Mouse (Mus musculus) gastrocnemius, adult 18-20 months (tissue): ENCODE results near the gene Rnasek. TPM values are rescaled to one million over a fixed set of nuclear protein-coding genes. Genes with fewer than 3 reads are reported as not detected.
A peak's percentile ranks its signal among the peaks of the same experiment; 100 is the strongest.

ENCODE experiments used
- DNase-seq: peaks from one replicate; pipeline ENCODE4 v3.0.0; 2021; ENCODE audit warnings: low spot score
- long read RNA-seq, 2 experiments: library from polyadenylated mRNA; stranded (forward); transcript quantifications; one replicate each; pipeline ENCODE4 v2.0.0; 2021
- total RNA-seq, 2 experiments: library from RNA; stranded (reverse); gene quantifications; 2 replicates each; pipeline ENCODE4 v1.2.3; 2021

The Rnasek gene
- 100 to 1,000 TPM; 120 to 133 TPM for total RNA-seq
- long read RNA-seq, experiment 1, transcript Rnasek-201 (3 exons, 611 nt) = minor isoform, 64 of 134 reads
- long read RNA-seq, experiment 1, transcript Rnasek-203 (2 exons, 465 nt) = major isoform, 68 of 134 reads
- long read RNA-seq, experiment 1, partial matches to known transcripts = 2 of 134 reads
- long read RNA-seq, experiment 1, other reads (novel, unspliced or antisense) = 0 of 134 reads
- long read RNA-seq, experiment 2, transcript Rnasek-201 (3 exons, 611 nt) = minor isoform, 46 of 100 reads
- long read RNA-seq, experiment 2, transcript Rnasek-203 (2 exons, 465 nt) = major isoform, 51 of 100 reads
- long read RNA-seq, experiment 2, partial matches to known transcripts = 2 of 100 reads
- long read RNA-seq, experiment 2, other reads (novel, unspliced or antisense) = 0 of 100 reads

GRCm38 (mm10) chr11:70239541-70240279 lies at the start of gene Rnasek, which contains the start of gene Gm21988:
TSS of gene Rnasek (minus strand) at chr11:70239842.
TSS of gene Gm21988 (minus strand) at chr11:70239830.
- peak; percentile 86 for DNase-seq

DNA sequence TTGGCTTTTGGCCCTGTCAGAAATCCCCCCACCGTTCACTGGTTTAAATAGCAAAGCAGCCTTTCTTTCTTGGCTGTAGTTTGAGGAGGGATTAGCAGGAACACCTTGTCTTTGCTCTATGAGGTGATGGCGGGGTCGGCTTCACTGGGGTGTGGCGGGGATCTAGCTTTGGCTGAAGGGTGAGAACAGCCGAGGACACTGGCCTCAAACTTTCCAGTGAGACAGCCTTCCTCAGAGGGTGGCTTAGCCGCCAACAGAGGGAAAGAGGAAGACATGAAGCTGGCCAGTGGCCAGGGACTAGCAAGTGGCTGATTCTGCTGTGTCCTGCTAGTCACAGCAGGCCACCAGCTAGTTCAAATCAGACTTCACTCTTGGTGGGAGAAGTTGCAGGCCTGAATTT lies 49.6 kb upstream of the Rnasek start:
- peak; percentile 51 for DNase-seq

- DNase-seq = no peak
Observed at GRCm38 (mm10) chr11:70288102-70288501, 48.5 kb upstream of the Rnasek start.

- DNase-seq = no peak
Observed at GRCm38 (mm10) chr11:70285686-70286085, 46.0 kb upstream of the Rnasek start.

DNA sequence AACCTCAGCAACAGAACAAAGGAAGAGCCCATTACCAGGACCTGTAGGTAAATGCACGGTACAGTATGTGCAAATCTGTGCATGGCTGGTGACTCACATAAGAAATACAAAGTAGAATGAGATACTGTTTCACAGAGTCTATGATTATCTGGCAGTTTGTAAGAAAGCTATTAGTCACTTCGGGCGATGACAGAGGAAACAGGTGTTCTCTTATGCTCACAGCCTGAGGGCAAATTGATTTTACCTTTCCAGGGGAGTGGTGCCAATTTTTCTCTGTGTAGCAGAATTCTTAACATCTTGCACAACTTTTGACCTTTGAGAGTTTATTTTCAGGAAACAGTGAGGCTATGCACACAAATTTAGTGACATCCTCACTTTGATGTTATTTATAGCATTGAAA lies 45.1 kb upstream of the Rnasek start:
- DNase-seq = peak; percentile 49

DNA sequence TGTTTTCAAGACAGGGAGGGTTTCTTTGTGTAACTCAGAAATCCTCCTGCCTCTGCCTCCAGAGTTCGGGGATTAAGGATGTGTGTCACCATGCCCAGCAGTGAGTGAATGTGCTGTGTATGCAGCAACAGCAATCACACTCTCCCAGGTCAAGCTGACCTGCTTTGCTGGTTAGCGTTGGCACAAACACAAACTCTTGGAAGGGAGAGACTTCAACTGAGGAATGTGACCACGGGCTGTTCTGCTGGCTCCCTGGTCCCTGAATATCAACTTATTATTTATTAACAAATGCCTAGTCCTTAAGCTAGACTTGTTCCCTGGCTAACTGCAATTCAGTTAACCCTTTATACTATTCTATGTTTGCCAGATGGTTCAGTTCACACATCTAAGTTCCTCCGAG lies 44.0 kb upstream of the Rnasek start:
- no peak for DNase-seq

DNA sequence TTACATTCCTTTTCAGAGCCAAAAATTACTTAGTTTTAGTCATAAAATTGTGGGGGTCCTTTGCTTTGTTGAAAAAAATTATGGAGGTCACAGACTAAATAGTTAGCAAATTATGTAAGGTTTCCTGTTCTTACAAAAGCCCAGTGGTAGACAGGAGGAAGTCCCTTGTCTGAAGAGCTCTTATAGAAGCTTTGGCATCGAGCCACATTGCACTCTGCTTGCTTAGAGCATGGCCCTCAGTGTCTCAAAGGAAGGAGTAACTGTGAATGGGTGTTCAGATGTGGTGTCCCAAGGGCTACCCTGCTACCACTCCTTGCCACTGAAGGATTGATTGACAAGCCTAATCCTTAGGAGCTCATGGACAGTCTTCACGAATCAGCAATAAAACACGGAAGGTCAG lies 40.8 kb upstream of the Rnasek start:
- no peak for DNase-seq

DNA sequence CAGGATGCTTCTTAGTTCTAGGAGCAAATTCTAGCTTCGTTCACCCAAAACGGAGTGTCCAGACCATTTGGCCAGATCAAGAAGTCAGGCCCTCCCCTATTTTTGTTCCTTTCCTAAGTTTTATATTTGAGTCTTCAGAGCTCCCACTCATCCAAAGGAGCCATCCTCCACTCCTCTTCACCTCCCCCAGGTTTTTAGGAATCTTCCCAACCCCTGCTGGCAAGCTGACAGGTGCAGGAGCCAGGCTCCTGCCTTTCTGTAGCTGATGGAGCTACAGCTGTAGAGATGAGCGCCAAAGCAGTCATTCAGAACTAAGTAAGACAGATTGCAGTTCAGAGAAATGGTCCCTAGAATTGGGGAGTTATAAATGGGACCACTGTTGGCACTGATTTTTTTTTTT lies 39.3 kb upstream of the Rnasek start:
- DNase-seq = no peak

- DNase-seq = no peak
Observed at GRCm38 (mm10) chr11:70271641-70272040, 32.0 kb upstream of the Rnasek start.

- peak; percentile 41 for DNase-seq
Observed at GRCm38 (mm10) chr11:70266405-70266804, 26.8 kb upstream of the Rnasek start.

GRCm38 (mm10) chr11:70265819-70266218 lies 26.2 kb upstream of the Rnasek start:
- DNase-seq = no peak

GRCm38 (mm10) chr11:70265252-70265651 lies 25.6 kb upstream of the Rnasek start:
- DNase-seq = no peak

DNA sequence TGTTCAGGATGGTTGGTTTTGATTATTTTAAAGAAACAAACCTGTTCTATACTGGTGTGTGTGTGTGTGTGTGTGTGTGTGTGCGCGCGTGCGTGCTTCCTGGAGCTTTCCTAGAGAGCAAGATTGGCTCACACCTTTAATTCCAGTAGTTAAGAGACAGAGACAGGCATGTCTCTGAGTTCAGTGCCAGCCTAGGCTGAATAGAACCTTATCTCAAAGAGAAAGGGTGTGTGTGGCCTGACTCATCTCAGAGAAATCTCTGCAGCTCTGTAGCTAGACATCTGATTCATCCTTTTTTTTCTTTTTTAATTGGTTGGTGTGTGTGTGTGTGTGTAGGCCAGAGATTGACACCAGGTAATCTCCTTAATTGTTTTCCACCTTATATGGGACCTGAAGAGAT lies 19.4 kb upstream of the Rnasek start:
- DNase-seq = no peak

GRCm38 (mm10) chr11:70254931-70255531 lies 15.4 kb upstream of the Rnasek start, which contains the start of gene Alox12:
TSS of gene Alox12 (minus strand) at chr11:70255353.
- DNase-seq = no peak

- DNase-seq = no peak
Observed at GRCm38 (mm10) chr11:70254337-70254736, 14.7 kb upstream of the Rnasek start.

GRCm38 (mm10) chr11:70251853-70252252 lies 12.2 kb upstream of the Rnasek start:
- DNase-seq = no peak

DNA sequence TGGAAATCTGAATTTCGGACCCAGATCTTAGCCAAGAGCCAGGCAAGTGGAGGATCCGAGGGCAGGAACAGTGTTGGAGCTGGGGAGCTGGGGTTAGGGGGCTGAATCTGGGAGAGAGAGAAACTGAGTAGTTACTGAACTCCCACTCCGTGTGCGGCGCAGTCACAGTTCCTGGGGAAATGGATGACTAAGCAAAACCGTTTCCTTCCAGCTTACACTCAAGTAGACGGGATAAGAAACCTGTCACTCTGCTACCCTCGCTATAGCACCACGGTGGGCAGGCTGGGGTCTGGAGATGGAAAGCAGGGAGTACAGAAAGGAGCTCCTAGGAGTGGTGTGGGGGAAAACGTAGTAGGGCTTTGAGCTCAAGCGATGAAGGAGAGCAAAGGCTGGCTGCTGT lies 10.5 kb upstream of the Rnasek start:
- no peak for DNase-seq

GRCm38 (mm10) chr11:70247136-70247845 lies 7.6 kb upstream of the Rnasek start:
- DNase-seq = peak; percentile 73

DNA sequence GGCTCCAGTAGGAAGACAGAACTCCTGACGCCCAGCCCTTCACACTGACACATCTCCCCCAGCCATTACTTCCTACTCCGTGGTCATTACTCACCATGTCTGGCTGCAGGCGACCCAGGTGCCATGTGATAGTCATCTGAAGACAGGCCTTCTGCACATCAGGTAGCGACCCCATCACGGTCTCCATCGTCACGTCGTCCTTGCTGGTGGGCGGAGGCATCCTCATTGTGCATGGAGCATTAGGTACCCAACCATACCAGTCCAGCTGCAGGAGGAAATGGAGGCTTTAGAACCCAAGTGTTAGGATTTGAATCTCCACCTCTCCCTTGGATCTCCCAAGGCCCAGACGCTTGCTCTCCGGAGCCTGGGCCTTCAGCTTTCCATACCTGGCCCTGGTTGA lies 2.9 kb upstream of the Rnasek start:
- no peak for DNase-seq

DNA sequence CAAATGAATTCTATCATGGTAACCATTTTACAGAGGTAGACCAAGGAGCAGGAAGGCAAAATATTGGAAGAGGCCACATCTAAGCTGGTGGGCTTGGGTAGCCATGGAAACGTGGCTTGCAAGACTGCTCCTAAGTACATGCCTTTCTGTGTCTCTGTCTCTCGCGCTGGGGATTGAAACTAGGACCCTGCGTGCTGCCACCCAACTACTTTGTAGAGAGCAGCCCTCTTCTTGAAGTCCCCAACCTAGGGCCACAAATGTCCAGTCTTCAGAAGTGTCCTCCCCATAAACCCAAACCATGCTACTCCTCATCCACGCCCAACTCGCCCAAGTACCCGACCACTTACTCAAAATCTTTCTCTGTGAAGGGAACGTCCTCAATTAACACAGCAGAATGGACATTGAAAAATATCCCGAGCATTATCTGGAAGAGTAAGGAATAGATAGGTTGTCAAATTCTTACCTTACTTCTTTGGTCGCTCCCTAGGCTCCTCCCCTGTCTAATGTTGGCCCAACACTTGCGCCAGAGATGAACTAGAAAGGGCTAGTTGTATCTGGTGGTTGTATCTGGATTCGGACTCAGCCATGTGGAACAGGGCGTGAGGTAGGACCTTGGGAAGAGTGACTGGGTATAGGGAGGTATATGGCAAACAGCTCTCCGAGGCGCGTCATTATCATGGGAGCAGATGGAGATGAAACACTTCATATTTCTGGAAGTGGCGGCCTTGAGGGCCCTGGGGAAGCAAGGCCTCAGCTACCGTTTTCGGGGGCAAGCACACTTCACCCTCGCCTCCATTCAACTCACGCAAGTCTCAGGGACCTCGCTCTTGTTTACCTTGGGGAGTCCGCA lies 826 bp downstream of the Rnasek start:
- DNase-seq = no peak
